Mouse (Mus musculus) ES-Bruce4 (cell line): ENCODE data around the gene Gm11060. TPM values are rescaled to one million over a fixed set of nuclear protein-coding genes. Genes with fewer than 3 reads are reported as not detected.

ENCODE experiments used
- H3K27ac ChIP-seq: 2 replicates; pipeline ENCODE4 v1.5.1; 2012; ENCODE audit warnings: low read length, inconsistent platforms; ENCODE audit not compliant: insufficient read depth
- H3K27me3 ChIP-seq: 2 replicates; pipeline ENCODE4 v1.6.1; 2012; ENCODE audit warnings: mild to moderate bottlenecking, low read length, inconsistent platforms; ENCODE audit not compliant: control insufficient read depth, poor library complexity, insufficient read depth, severe bottlenecking
- H3K36me3 ChIP-seq: 2 replicates; pipeline ENCODE4 v1.6.1; 2012; ENCODE audit warnings: inconsistent platforms, mild to moderate bottlenecking, low read length, moderate library complexity; ENCODE audit not compliant: control insufficient read depth, poor library complexity, insufficient read depth, severe bottlenecking
- H3K4me1 ChIP-seq: one replicate; pipeline ENCODE4 v1.8.1; 2011; ENCODE audit warnings: low read length; ENCODE audit not compliant: control insufficient read depth, insufficient read depth
- H3K4me3 ChIP-seq: 2 replicates; pipeline ENCODE4 v1.5.1; 2011; ENCODE audit warnings: low read depth, mild to moderate bottlenecking, low read length
- H3K9ac ChIP-seq: 2 replicates; pipeline ENCODE4 v1.6.1; 2012; ENCODE audit warnings: low read depth, mild to moderate bottlenecking, inconsistent platforms; ENCODE audit not compliant: poor library complexity, severe bottlenecking
- H3K9me3 ChIP-seq: replicated peaks from 2 replicates; pipeline ENCODE4 v1.6.1; 2012; ENCODE audit warnings: mild to moderate bottlenecking, low read length, inconsistent platforms; ENCODE audit not compliant: control insufficient read depth, poor library complexity, insufficient read depth, severe bottlenecking
- CTCF ChIP-seq: IDR thresholded peaks from one replicate; pipeline ENCODE4 v1.8.1; 2011; ENCODE audit warnings: low read depth, low read length
- EP300 ChIP-seq: IDR thresholded peaks from 2 replicates; pipeline ENCODE4 v1.6.1; 2011; ENCODE audit warnings: low read depth, low read length; ENCODE audit not compliant: insufficient read depth
- POLR2A ChIP-seq: IDR thresholded peaks from one replicate; pipeline ENCODE4 v1.8.1; 2011; ENCODE audit warnings: low read length; ENCODE audit not compliant: insufficient read depth
- polyA plus RNA-seq: library from polyadenylated mRNA; stranded (reverse); fragments of >200 nt; gene quantifications from 2 replicates; pipeline ENCODE4 v1.2.4, GENCODE M21; 2011; ENCODE audit warnings: low read depth; ENCODE audit not compliant: missing spikeins, insufficient read depth, insufficient read length

Gm11060 gene
- not detected in 2 replicates for polyA plus RNA-seq

GRCm38 (mm10) chr2:105091718-105092117, at the start of gene Gm11060:
TSS of gene Gm11060 (plus strand) at chr2:105092018.
- Histone ChIP-seq H3K36me3 (no peaks in the 10 kb centered on the region), H3K4me1 (no peaks in the 10 kb centered on the region), H3K27me3 (no peaks in the 10 kb centered on the region), H3K27ac (no peak within 1 kb of the TSS), H3K4me3 (no peak within 1 kb of the TSS), H3K9ac (no peak within 1 kb of the TSS), H3K9me3 (no peaks in the 10 kb centered on the region)
- TF ChIP-seq POLR2A = no peak
- no peak for TF ChIP-seq CTCF
- TF ChIP-seq EP300 = no peak

- Histone ChIP-seq H3K9ac (no peak overlapping the region), H3K4me1 (no peaks in the 10 kb centered on the region), H3K27me3 (no peaks in the 10 kb centered on the region), H3K9me3 (no peaks in the 10 kb centered on the region), H3K27ac (no peak overlapping the region), H3K36me3 (no peaks in the 10 kb centered on the region), H3K4me3 (no peak overlapping the region)
- TF ChIP-seq CTCF (no peak), POLR2A (no peak), EP300 (no peak)
Observed at GRCm38 (mm10) chr2:105043152-105043551, 48.7 kb upstream of the Gm11060 start.

GRCm38 (mm10) chr2:105048301-105048700, 43.5 kb upstream of the Gm11060 start:
- no peak overlapping the region for H3K4me3 ChIP-seq
- H3K9ac ChIP-seq = no peak overlapping the region
- TF ChIP-seq EP300 (no peak), CTCF (no peak), POLR2A (no peak)
- no peaks in the 10 kb centered on the region for H3K4me1 ChIP-seq
- H3K27ac ChIP-seq = no peak overlapping the region
- no peaks in the 10 kb centered on the region for H3K36me3 ChIP-seq
- H3K27me3 ChIP-seq = no peaks in the 10 kb centered on the region
- H3K9me3 ChIP-seq = no peaks in the 10 kb centered on the region

GRCm38 (mm10) chr2:105055529-105055928, 36.3 kb upstream of the Gm11060 start:
- H3K27ac ChIP-seq = no peak overlapping the region
- no peaks in the 10 kb centered on the region for H3K36me3 ChIP-seq
- TF ChIP-seq POLR2A = no peak
- no peak for TF ChIP-seq CTCF
- TF ChIP-seq EP300 = no peak
- H3K4me1 ChIP-seq = no peaks in the 10 kb centered on the region
- H3K9me3 ChIP-seq = no peaks in the 10 kb centered on the region
- H3K9ac ChIP-seq = no peak overlapping the region
- H3K4me3 ChIP-seq = no peak overlapping the region
- no peaks in the 10 kb centered on the region for H3K27me3 ChIP-seq

GRCm38 (mm10) chr2:105058577-105059116, 33.2 kb upstream of the Gm11060 start:
- Histone ChIP-seq H3K27me3 (no peaks in the 10 kb centered on the region), H3K4me3 (no peak overlapping the region), H3K9me3 (no peaks in the 10 kb centered on the region), H3K4me1 (no peaks in the 10 kb centered on the region), H3K27ac (no peak overlapping the region), H3K9ac (no peak overlapping the region), H3K36me3 (no peaks in the 10 kb centered on the region)
- TF ChIP-seq POLR2A (no peak), EP300 (no peak), CTCF (no peak)

- Histone ChIP-seq H3K27ac (no peak overlapping the region), H3K36me3 (no peaks in the 10 kb centered on the region), H3K4me1 (no peaks in the 10 kb centered on the region), H3K9me3 (no peaks in the 10 kb centered on the region), H3K9ac (no peak overlapping the region), H3K27me3 (no peaks in the 10 kb centered on the region), H3K4me3 (no peak overlapping the region)
- TF ChIP-seq POLR2A = no peak
Observed at GRCm38 (mm10) chr2:105062741-105063372, 29.0 kb upstream of the Gm11060 start.
